Mouse (Mus musculus): ENCODE measurements around the gene Rprd2.

Gene Rprd2

GRCm38 (mm10) chr3:95732297-95732696 lies 86.4 kb downstream of the Rprd2 start:
- ChIA-PET POLR2A (interaction anchor here (0.6 to 6.0 kb wide), 11 partner anchors 8 to 107 kb away, joined by 3 to 38 read pairs (median 4); no protein-coding TSS in a partner anchor), CTCF (interaction anchor here in 2 of 4 experiments (0.6 to 2.0 kb wide), 3 partner anchors 56 to 1192 kb away, joined by 3 to 5 read pairs (median 4); no protein-coding TSS in a partner anchor)

- CTCF ChIA-PET, result no interaction called here
- POLR2A ChIA-PET, result interaction anchor here in 2 of 4 experiments (0.8 to 6.0 kb wide), 5 partner anchors 9 to 68 kb away, joined by 3 to 38 read pairs (median 6); no protein-coding TSS in a partner anchor
These were observed 86.9 kb downstream of the Rprd2 start for GRCm38 (mm10) chr3:95731802-95732201.

- CTCF ChIA-PET, result interaction anchor here in 2 of 4 experiments (0.5 to 1.8 kb wide), 2 partner anchors 42 to 54 kb away, joined by 3 to 7 read pairs; no protein-coding TSS in a partner anchor
- POLR2A ChIA-PET, result interaction anchor here in 3 of 4 experiments (0.6 to 2.3 kb wide), 10 partner anchors 9 to 106 kb away, joined by 3 to 7 read pairs (median 4); partner anchors contain the start of genes Ecm1 (in 1 of the 3) and Ensa (in 1 of the 3)
These were observed 88.2 kb downstream of the Rprd2 start for GRCm38 (mm10) chr3:95730431-95730830.

GRCm38 (mm10) chr3:95728906-95729305 lies 89.8 kb downstream of the Rprd2 start:
- POLR2A ChIA-PET, result interaction anchor here in 3 of 4 experiments (0.8 to 2.3 kb wide), 8 partner anchors 8 to 70 kb away, joined by 3 to 6 read pairs (median 4); partner anchors contain the start of gene Ecm1 (in 1 of the 3)
- CTCF ChIA-PET, result no interaction called here

GRCm38 (mm10) chr3:95726696-95727358 lies 91.8 kb downstream of the Rprd2 start:
- POLR2A ChIA-PET, result interaction anchor here in 2 of 4 experiments (0.7 to 2.0 kb wide), 5 partner anchors 9 to 53 kb away, joined by 3 to 5 read pairs (median 3); no protein-coding TSS in a partner anchor
- CTCF ChIA-PET, result no interaction called here

- CTCF ChIA-PET, result interaction anchor here in 3 of 4 experiments (0.6 to 1.5 kb wide), 6 partner anchors 10 to 208 kb away, joined by 3 to 7 read pairs (median 4); no protein-coding TSS in a partner anchor
- POLR2A ChIA-PET, result interaction anchor here in 2 of 4 experiments (0.7 to 1.4 kb wide), 4 partner anchors 9 to 235 kb away, joined by 3 to 4 read pairs (median 4); no protein-coding TSS in a partner anchor
These were observed 92.8 kb downstream of the Rprd2 start for GRCm38 (mm10) chr3:95725863-95726262.

GRCm38 (mm10) chr3:95722386-95722785 lies 96.3 kb downstream of the Rprd2 start:
- ChIA-PET CTCF (no interaction called here), POLR2A (no interaction called here)

- POLR2A ChIA-PET, result interaction anchor here in 2 of 4 experiments (0.7 to 1.7 kb wide), 3 partner anchors 16 to 28 kb away, joined by 3 to 6 read pairs (median 3); no protein-coding TSS in a partner anchor
- CTCF ChIA-PET, result no interaction called here
These were observed 100.5 kb downstream of the Rprd2 start for GRCm38 (mm10) chr3:95718153-95718552.

- POLR2A ChIA-PET, result interaction anchor here in 3 of 4 experiments (0.6 to 1.8 kb wide), 7 partner anchors 13 to 91 kb away, joined by 3 to 7 read pairs (median 4); partner anchors contain the start of gene Ensa (in 1 of the 3)
These were observed 102.6 kb downstream of the Rprd2 start for GRCm38 (mm10) chr3:95716075-95716474.

More at GRCm38 (mm10) chr3:95716075-95716474, 102.6 kb downstream of the Rprd2 start:
- CTCF ChIA-PET, result interaction anchor here in 1 of 4 experiments (1.1 kb wide), 1 partner anchor 39 kb away, joined by 3 read pairs; no protein-coding TSS in a partner anchor

Measured in embryonic stem cell, embryonic (primary cell).